Mouse (Mus musculus): ENCODE data around the gene 9930022D16Rik. TPM values are rescaled to one million over a fixed set of nuclear protein-coding genes. Genes with fewer than 3 reads are reported as not detected.
A peak's percentile ranks its signal among the peaks of the same experiment; 100 is the strongest.

Gene 9930022D16Rik
- not detected in 2 replicates for polyA plus RNA-seq (2015; fragmentation: Nextera tagmentation; extraction: Ambion mirVana)

GRCm38 (mm10) chr11:109413617-109414016, at the start of gene 9930022D16Rik:
9930022D16Rik (plus strand) TSS chr11:109413917.
- H3K9ac ChIP-seq (ENCODE audit: low read depth, low read length), result no peak within 1 kb of the TSS
- H3K36me3 ChIP-seq (ENCODE audit: control insufficient read depth, insufficient read depth, low read length), result no peaks in the 10 kb centered on the region
- no peaks in the 10 kb centered on the region for H3K27me3 ChIP-seq (ENCODE audit: control insufficient read depth, insufficient read depth, low read depth, low read length)
- no peak within 1 kb of the TSS for H3K4me3 ChIP-seq (ENCODE audit: low read depth, low read length)
- 89% methylated on average over 6 of the region's 6 CpGs for WGBS
- no peak within 1 kb of the TSS for H3K27ac ChIP-seq (ENCODE audit: low read length)
- H3K9me3 ChIP-seq (replicated peaks; ENCODE audit: control insufficient read depth, low read length, poor library complexity, severe bottlenecking), result 0 out of 2 replicates have a peak, but pooled peaks cover 3% of the 10 kb centered on the region
- no peak for ATAC-seq
- H3K4me2 ChIP-seq (ENCODE audit: low read length), result no peak within 1 kb of the TSS
- H3K4me1 ChIP-seq (ENCODE audit: control insufficient read depth, insufficient read depth, low read length), result no peaks in the 10 kb centered on the region

GRCm38 (mm10) chr11:109364337-109364736, 49.4 kb upstream of the 9930022D16Rik start:
- WGBS, result 77% methylated on average over 2 of the region's 2 CpGs
- Histone ChIP-seq H3K4me3 (ENCODE audit: low read depth, low read length) (peak overlapping the region; percentile 28), H3K9ac (ENCODE audit: low read depth, low read length) (peak overlapping the region; percentile 44), H3K36me3 (ENCODE audit: control insufficient read depth, insufficient read depth, low read length) (peaks cover 3% of the 10 kb centered on the region; the same call in 1 of the 2 replicates), H3K9me3 (replicated peaks; ENCODE audit: control insufficient read depth, low read length, poor library complexity, severe bottlenecking) (no peaks in the 10 kb centered on the region), H3K4me1 (ENCODE audit: control insufficient read depth, insufficient read depth, low read length) (peaks cover 56% of the 10 kb centered on the region), H3K27ac (ENCODE audit: low read length) (no peak overlapping the region), H3K4me2 (ENCODE audit: low read length) (peak overlapping the region; percentile 70), H3K27me3 (ENCODE audit: control insufficient read depth, insufficient read depth, low read depth, low read length) (no peaks in the 10 kb centered on the region; the same call in 1 of the 2 replicates)
- ATAC-seq, result no peak

- Histone ChIP-seq H3K4me3 (ENCODE audit: low read depth, low read length) (peak overlapping the region; percentile 28), H3K4me1 (ENCODE audit: control insufficient read depth, insufficient read depth, low read length) (peaks cover 56% of the 10 kb centered on the region)
These were observed 48.8 kb upstream of the 9930022D16Rik start for GRCm38 (mm10) chr11:109364881-109365280.

GRCm38 (mm10) chr11:109365818-109366217, 47.9 kb upstream of the 9930022D16Rik start:
- Histone ChIP-seq H3K4me1 (ENCODE audit: control insufficient read depth, insufficient read depth, low read length) (peaks cover 56% of the 10 kb centered on the region), H3K36me3 (ENCODE audit: control insufficient read depth, insufficient read depth, low read length) (peaks cover 3% of the 10 kb centered on the region; the same call in 1 of the 2 replicates), H3K9me3 (replicated peaks; ENCODE audit: control insufficient read depth, low read length, poor library complexity, severe bottlenecking) (no peaks in the 10 kb centered on the region), H3K27ac (ENCODE audit: low read length) (no peak overlapping the region), H3K9ac (ENCODE audit: low read depth, low read length) (no peak overlapping the region), H3K27me3 (ENCODE audit: control insufficient read depth, insufficient read depth, low read depth, low read length) (no peaks in the 10 kb centered on the region; the same call in 1 of the 2 replicates), H3K4me3 (ENCODE audit: low read depth, low read length) (no peak overlapping the region), H3K4me2 (ENCODE audit: low read length) (peak overlapping the region; percentile 70)
- no peak for ATAC-seq
- 93% methylated on average over 5 of the region's 5 CpGs for whole genome bisulfite sequencing

More at GRCm38 (mm10) chr11:109364881-109365280, 48.8 kb upstream of the 9930022D16Rik start:
- Histone ChIP-seq H3K9me3 (replicated peaks; ENCODE audit: control insufficient read depth, low read length, poor library complexity, severe bottlenecking) (no peaks in the 10 kb centered on the region), H3K27ac (ENCODE audit: low read length) (no peak overlapping the region), H3K9ac (ENCODE audit: low read depth, low read length) (peak overlapping the region; percentile 44; the same call in 1 of the 2 replicates), H3K36me3 (ENCODE audit: control insufficient read depth, insufficient read depth, low read length) (peaks cover 3% of the 10 kb centered on the region; the same call in 1 of the 2 replicates), H3K4me2 (ENCODE audit: low read length) (peak overlapping the region; percentile 70), H3K27me3 (ENCODE audit: control insufficient read depth, insufficient read depth, low read depth, low read length) (no peaks in the 10 kb centered on the region; the same call in 1 of the 2 replicates)
- 76% methylated on average over 10 of the region's 10 CpGs for WGBS
- no peak for ATAC-seq

GRCm38 (mm10) chr11:109366802-109367579, 46.7 kb upstream of the 9930022D16Rik start:
- peaks cover 3% of the 10 kb centered on the region; the same call in 1 of the 2 replicates for H3K36me3 ChIP-seq (ENCODE audit: control insufficient read depth, insufficient read depth, low read length)
- no peak overlapping the region for H3K9ac ChIP-seq (ENCODE audit: low read depth, low read length)
- no peaks in the 10 kb centered on the region for H3K9me3 ChIP-seq (replicated peaks; ENCODE audit: control insufficient read depth, low read length, poor library complexity, severe bottlenecking)
- WGBS, result 84% methylated on average over 15 of the region's 15 CpGs
- H3K4me1 ChIP-seq (ENCODE audit: control insufficient read depth, insufficient read depth, low read length), result peaks cover 48% of the 10 kb centered on the region
- no peak overlapping the region for H3K27ac ChIP-seq (ENCODE audit: low read length)
- no peaks in the 10 kb centered on the region for H3K27me3 ChIP-seq (ENCODE audit: control insufficient read depth, insufficient read depth, low read depth, low read length)
- no peak for ATAC-seq
- H3K4me2 ChIP-seq (ENCODE audit: low read length), result no peak overlapping the region
- H3K4me3 ChIP-seq (ENCODE audit: low read depth, low read length), result no peak overlapping the region

- H3K27ac ChIP-seq (ENCODE audit: low read length), result no peak overlapping the region
These were observed 44.6 kb upstream of the 9930022D16Rik start for GRCm38 (mm10) chr11:109369026-109369637.

GRCm38 (mm10) chr11:109375412-109375811, 38.3 kb upstream of the 9930022D16Rik start:
- no peak for ATAC-seq
- Histone ChIP-seq H3K27ac (ENCODE audit: low read length) (no peak overlapping the region), H3K36me3 (ENCODE audit: control insufficient read depth, insufficient read depth, low read length) (no peaks in the 10 kb centered on the region), H3K9me3 (replicated peaks; ENCODE audit: control insufficient read depth, low read length, poor library complexity, severe bottlenecking) (no peaks in the 10 kb centered on the region), H3K27me3 (ENCODE audit: control insufficient read depth, insufficient read depth, low read depth, low read length) (no peaks in the 10 kb centered on the region), H3K4me2 (ENCODE audit: low read length) (no peak overlapping the region), H3K9ac (ENCODE audit: low read depth, low read length) (no peak overlapping the region), H3K4me3 (ENCODE audit: low read depth, low read length) (no peak overlapping the region), H3K4me1 (ENCODE audit: control insufficient read depth, insufficient read depth, low read length) (peaks cover 24% of the 10 kb centered on the region)
- WGBS, result 84% methylated on average over 7 of the region's 7 CpGs

More at GRCm38 (mm10) chr11:109369026-109369637, 44.6 kb upstream of the 9930022D16Rik start:
- 85% methylated on average over 3 of the region's 3 CpGs for WGBS
- peaks cover 46% of the 10 kb centered on the region for H3K4me1 ChIP-seq (ENCODE audit: control insufficient read depth, insufficient read depth, low read length)
- H3K27me3 ChIP-seq (ENCODE audit: control insufficient read depth, insufficient read depth, low read depth, low read length), result no peaks in the 10 kb centered on the region
- H3K9ac ChIP-seq (ENCODE audit: low read depth, low read length), result no peak overlapping the region
- H3K9me3 ChIP-seq (replicated peaks; ENCODE audit: control insufficient read depth, low read length, poor library complexity, severe bottlenecking), result no peaks in the 10 kb centered on the region
- H3K4me2 ChIP-seq (ENCODE audit: low read length), result no peak overlapping the region
- H3K36me3 ChIP-seq (ENCODE audit: control insufficient read depth, insufficient read depth, low read length), result peaks cover 3% of the 10 kb centered on the region; the same call in 1 of the 2 replicates
- no peak overlapping the region for H3K4me3 ChIP-seq (ENCODE audit: low read depth, low read length)
- no peak for ATAC-seq

GRCm38 (mm10) chr11:109376484-109377143, 37.1 kb upstream of the 9930022D16Rik start:
- 45% methylated on average over 7 of the region's 7 CpGs for WGBS
- no peak overlapping the region for H3K9ac ChIP-seq (ENCODE audit: low read depth, low read length)

More at GRCm38 (mm10) chr11:109376484-109377143, 37.1 kb upstream of the 9930022D16Rik start:
- peaks cover 24% of the 10 kb centered on the region for H3K4me1 ChIP-seq (ENCODE audit: control insufficient read depth, insufficient read depth, low read length)
- no peaks in the 10 kb centered on the region for H3K9me3 ChIP-seq (replicated peaks; ENCODE audit: control insufficient read depth, low read length, poor library complexity, severe bottlenecking)
- H3K36me3 ChIP-seq (ENCODE audit: control insufficient read depth, insufficient read depth, low read length), result no peaks in the 10 kb centered on the region
- H3K4me3 ChIP-seq (ENCODE audit: low read depth, low read length), result no peak overlapping the region
- no peak overlapping the region for H3K4me2 ChIP-seq (ENCODE audit: low read length)
- no peaks in the 10 kb centered on the region for H3K27me3 ChIP-seq (ENCODE audit: control insufficient read depth, insufficient read depth, low read depth, low read length)
- H3K27ac ChIP-seq (ENCODE audit: low read length), result peak overlapping the region; percentile 43; the same call in 1 of the 2 replicates
- no peak for ATAC-seq

Measured in midbrain, embryonic 16.5 days (tissue).